Mouse (Mus musculus): ENCODE results near the gene Neurl1a.

DNA sequence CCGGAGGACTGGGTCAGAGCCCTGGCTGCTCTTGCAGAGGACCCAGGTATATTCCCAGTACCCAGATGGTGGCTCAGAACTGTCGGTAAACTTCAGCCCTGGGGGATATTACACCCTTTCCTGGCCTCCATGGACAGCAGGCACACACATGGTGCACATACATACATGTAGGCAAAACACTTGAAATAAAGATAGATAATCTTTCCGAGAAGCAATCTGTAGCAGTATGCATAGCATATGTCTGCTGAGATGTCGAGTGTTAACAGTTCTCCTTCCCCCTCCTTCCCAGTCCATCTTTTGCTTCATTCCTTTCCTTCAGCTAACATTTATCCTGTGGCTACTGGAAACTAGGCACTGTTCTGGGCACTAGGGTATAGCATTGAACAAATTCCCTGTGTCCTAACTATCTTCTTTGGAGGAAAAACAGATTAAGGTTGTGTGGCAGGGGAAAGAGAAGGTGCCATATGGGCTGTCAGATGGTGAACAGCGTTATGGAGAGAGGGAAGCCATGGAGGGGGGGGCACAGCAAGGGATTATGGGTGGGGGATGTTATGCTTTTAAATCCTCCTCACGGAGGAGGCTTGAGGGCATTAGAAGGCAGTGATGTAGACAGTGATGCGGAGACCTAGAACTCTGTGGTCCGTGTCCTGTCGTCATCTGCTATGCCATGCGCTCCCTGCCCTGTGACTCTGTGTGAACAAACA, 33.1 kb downstream of the Neurl1a start:
- TF ChIP-seq POLR2A (IDR thresholded peaks at IDR 0.05; ENCODE audit: control insufficient read depth, extremely low read depth, insufficient read depth, low read length, poor library complexity) (no peak), CTCF (IDR thresholded peaks at IDR 0.05; ENCODE audit: borderline replicate concordance, control insufficient read depth, extremely low read depth, insufficient read depth, low read length, poor library complexity) (no peak)
